Mouse (Mus musculus): ENCODE results near the gene Taok3. TPM values are rescaled to one million over a fixed set of nuclear protein-coding genes. Genes with fewer than 3 reads are reported as not detected.
A peak's percentile ranks its signal among the peaks of the same experiment; 100 is the strongest.

The Taok3 gene
- total RNA-seq, 2 experiments from 2014 or later, result 59.1 to 61.8 TPM

- DNase-seq (ENCODE audit: low spot score in 2 of 2), result no peak
These were observed 20.4 kb downstream of the Taok3 start for GRCm38 (mm10) chr5:117140374-117140773.

- peak in 1 of 2 experiments; percentile 28 for DNase-seq (ENCODE audit: low spot score in 2 of 2)
These were observed 23.8 kb downstream of the Taok3 start for GRCm38 (mm10) chr5:117143721-117144135.

GRCm38 (mm10) chr5:117146165-117146564, 26.2 kb downstream of the Taok3 start:
- no peak for DNase-seq (ENCODE audit: low spot score in 2 of 2)

GRCm38 (mm10) chr5:117147187-117148095, 27.5 kb downstream of the Taok3 start:
- peak; percentile 35 to 78 for DNase-seq (ENCODE audit: low spot score in 2 of 2)

DNA sequence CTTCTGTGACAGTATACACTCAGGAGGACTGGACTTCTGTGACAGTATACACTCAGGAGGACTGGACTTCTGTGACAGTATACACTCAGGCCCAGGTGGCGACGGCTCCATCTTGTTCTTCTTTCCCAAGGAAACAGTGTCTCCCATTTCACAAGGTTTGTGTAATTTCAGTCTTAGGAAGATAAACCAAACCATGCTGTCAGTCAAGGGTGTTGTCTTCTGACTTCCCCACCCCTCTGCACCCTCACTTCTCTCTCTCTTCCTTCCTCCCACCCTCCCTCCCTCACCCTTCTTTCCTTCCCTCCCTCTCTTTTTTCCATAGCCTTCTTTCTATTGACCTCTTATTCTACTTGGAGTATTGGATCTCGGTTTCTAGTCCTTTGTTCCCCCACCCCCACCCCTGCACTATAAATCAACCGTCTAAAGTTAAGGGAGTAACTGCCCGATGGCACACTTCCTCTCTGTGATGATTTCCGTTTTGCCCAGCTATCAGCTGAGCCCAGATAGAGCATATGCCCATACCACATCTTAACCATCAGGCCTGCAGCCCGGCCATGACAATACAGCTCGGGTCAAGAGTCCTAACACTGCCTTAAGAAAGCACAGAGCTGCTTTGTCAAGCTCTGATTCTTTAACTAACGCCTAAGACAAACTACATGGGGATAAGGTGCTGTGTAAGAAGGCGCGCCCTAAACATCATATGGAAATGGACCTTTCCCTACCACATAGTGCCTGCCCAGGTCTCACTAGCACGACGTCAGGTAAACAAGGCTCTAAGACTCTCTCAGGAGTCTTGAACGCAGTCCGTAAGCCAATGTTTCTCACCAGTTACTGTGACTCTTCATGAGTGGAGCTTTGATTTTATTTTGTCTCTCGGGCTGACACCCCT, 29.4 kb downstream of the Taok3 start:
- DNase-seq (ENCODE audit: low spot score in 2 of 2), result no peak

DNA sequence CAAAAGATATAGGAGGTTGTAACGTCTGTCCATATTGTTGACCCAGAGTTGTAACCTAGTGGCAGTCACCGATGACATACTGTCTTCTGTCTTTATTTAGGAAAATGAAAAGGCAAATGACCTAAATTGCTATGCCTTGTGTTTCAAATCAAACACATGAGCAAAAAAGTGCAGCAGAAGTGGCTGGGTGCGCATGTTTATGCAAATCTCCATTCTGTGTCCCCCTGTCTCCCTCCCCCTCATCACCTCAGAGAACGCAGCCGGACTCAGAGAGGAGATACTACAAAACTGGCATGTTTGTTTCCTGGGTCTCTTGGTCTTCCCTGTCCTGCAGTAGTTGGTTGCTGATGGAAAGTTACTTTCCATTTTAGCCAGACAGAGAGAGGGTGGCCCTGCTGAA, 30.1 kb downstream of the Taok3 start:
- no peak for DNase-seq (ENCODE audit: low spot score in 2 of 2)

- no peak for DNase-seq (ENCODE audit: low spot score in 2 of 2)
These were observed 33.0 kb downstream of the Taok3 start for GRCm38 (mm10) chr5:117152944-117153343.

DNA sequence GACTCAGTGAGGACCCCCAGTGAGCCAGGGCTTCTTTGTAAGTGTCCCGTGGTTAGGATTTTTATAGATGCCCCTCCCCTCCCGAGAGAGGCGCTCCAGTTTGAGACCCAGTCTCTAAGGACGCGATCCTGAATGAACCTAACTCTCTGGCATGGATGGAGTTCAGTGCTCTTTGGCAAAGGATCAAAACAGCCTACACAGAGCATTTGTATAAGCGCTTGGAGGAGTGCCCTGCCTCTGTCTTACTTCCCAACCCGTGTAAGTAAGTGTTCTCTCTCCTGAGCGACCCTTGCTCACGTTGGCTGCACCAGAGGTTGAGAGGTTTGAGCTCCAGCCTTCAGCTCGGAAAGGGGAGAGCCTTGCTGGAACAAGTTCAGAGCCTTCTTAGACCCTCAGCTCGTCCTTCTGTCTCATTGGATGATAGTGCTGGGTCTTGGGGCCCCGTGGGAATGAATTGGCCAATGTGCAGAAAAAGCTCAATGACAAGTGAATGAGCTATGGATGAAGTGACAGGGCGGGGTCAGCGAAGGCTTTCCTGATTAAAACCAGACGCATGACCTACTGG, 33.7 kb downstream of the Taok3 start:
- DNase-seq (ENCODE audit: low spot score in 2 of 2), result peak in 1 of 2 experiments; percentile 33

GRCm38 (mm10) chr5:117158335-117159018, 38.5 kb downstream of the Taok3 start:
- DNase-seq (ENCODE audit: low spot score in 2 of 2), result no peak

DNA sequence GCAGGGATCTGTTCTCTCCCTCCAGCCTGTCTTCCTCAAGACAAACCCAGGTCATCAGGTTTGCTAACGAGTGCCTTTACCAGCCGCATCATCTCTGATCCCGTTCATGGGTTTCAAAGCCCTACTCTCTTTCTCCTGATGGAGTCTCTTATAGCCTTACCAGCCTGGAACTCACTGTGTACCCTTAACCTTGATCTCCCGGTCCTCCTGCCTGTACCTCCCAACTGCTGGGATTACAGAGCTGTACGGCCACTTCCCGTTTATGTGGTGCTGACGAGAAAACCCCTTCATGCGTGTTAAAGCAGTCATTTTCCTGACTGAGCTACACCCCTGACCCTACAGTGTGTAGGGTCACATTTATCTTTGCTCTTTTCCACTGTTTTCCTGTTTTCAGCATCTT, 39.4 kb downstream of the Taok3 start:
- DNase-seq (ENCODE audit: low spot score in 2 of 2), result no peak

GRCm38 (mm10) chr5:117159805-117160291, 39.9 kb downstream of the Taok3 start:
- DNase-seq (ENCODE audit: low spot score in 2 of 2), result no peak

- no peak for DNase-seq (ENCODE audit: low spot score in 2 of 2)
These were observed 40.6 kb downstream of the Taok3 start for GRCm38 (mm10) chr5:117160499-117160898.

GRCm38 (mm10) chr5:117163790-117164189, 43.9 kb downstream of the Taok3 start:
- no peak for DNase-seq (ENCODE audit: low spot score in 2 of 2)

DNA sequence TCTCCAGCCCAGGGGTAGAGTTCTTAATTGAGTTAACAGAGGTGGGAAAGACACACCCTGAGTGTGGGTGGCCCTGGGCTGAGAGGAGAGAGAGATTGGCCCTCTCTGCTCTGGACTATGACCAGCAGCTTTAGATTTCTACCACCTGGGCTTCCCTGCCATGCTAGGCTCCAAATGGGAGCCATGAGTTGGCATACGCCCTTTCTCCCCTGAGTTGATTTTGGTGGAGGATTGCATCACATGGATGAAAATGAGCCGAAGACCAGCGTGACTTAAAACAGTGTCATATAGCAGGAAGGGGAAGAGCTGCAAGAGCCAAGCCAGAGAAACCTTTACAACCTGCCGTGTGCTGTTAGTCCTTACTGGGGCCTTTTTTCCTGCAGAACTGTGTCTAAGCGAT, 44.6 kb downstream of the Taok3 start:
- no peak for DNase-seq (ENCODE audit: low spot score in 2 of 2)

DNA sequence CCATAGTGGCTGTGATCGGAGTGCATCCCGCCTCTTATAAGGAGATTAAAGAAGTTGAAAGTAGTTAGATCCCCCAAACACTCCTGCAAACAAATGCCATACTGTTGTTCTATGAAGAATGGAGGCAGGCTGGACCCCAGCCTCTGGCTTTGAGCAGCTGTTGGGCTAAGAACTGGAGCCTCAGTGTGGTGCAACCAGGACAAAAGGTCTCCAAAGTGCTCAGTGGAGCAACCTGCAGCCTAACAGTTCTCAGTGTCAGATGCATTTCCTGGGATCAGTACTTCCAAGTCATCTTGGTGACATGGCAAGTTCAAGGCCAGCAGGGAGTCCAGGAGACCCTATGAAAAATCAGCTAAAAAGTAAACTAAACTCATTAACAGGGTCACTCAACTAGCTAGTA, 45.0 kb downstream of the Taok3 start:
- DNase-seq (ENCODE audit: low spot score in 2 of 2), result no peak

DNA sequence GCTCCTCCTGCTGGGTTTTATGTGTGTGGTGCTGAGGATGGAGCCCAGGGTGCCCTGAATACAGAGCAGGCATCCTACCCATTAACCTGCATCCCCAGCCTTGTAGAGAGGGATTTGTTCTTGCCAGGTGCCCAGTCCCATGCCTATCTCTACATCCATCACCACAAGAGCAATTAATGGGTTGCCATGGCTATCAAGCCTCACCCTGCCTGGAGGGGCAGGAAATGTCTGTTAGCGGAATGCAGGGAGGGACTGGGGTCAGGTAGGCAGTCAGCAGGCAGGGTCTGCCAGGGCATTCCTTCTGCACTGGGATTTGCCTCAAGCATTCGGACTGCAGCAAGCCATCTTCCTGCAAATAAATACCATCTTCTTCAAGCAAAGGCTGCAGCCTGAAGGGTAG, 46.0 kb downstream of the Taok3 start:
- DNase-seq (ENCODE audit: low spot score in 2 of 2), result no peak

DNA sequence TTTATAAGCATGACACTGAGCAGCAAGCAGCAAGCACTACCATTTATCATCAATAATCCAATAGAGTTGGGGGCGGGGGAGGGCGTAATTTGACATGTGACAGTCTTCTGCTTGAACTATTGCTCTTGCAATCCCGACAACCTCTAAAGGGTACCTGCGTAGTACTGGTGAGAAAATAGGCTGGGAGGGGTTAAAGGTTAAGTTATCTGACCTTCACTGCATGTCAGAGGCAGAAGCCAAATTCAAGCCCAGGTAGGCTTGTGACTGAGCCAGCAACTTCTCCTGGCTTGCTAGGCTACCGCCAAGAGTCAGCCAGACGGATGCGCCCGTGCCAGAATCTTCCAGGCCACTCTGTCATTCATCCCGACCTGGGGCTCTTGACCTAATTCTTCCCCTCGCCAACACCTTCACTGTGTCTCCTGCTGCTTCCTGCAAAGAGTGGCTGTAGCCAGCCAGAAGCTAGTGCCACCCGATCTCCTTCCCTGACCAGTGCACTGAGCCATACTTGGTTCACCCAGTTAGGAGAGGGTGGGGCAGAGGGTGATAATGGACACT, 47.0 kb downstream of the Taok3 start:
- no peak for DNase-seq (ENCODE audit: low spot score in 2 of 2)

DNA sequence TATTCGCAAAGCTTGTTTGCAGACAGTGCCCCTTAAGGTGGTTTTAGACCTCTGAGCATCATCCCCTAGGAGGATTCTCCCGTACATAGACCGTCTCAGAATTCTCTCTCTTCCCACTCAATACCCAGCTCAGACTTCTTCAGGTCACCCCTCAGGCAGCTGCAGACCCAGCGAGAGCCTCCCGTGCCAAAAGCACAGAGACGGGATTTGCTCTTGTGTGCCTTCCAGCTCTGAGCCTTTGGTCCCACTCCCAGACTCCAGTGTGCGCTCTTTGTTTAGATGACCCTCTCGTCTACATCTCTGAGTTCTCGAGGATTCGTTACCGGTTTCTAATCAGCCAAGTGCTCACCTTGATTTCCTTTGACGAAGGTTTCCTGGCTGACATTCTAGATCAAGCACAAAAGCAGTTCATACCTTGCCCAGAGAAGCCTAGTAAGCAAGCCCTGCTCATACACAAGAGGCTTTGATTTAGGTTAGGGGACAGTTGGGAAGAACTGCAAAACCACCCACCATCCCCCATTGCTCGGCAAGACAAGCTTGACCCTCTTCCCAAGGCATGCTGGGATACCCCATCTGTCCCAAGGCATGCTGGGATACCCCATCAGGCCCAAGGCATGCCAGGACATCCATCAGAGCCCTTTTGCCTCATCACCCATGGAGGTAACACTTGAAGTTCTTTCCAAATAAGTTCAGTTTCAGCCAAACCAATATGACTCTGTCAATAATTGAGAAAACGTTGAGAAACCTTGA, 48.6 kb downstream of the Taok3 start:
- DNase-seq (ENCODE audit: low spot score in 2 of 2), result no peak

- no peak for DNase-seq (ENCODE audit: low spot score in 2 of 2)
These were observed 54.1 kb downstream of the Taok3 start for GRCm38 (mm10) chr5:117174057-117174456.

GRCm38 (mm10) chr5:117175896-117176295, 56.0 kb downstream of the Taok3 start:
- no peak for DNase-seq (ENCODE audit: low spot score in 2 of 2)

All from layer of hippocampus, adult 18-20 months (tissue).